Mouse (Mus musculus): ENCODE measurements around the gene Syne2.

DNA sequence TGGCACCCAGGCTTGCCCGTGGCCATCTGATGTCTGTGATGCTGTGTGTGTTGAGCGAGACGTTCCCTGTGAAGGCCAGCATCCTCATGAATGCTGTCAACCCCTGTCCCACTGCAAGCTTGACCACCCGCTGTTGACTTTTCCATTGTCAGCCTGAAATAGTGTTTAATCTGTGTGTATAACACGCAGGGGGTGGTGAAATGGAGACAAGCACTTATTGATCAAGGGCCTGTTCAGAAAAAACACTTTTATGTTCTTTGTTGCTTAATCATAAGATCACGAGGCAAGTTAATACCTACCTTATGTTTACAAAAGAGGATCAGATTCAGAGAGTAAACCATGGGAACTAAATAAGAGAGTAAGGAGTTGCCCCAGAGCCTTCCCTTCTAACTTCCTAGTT, 191.1 kb downstream of the Syne2 start:
- no peak for TF ChIP-seq POLR2A (IDR thresholded peaks at IDR 0.05; ENCODE audit: borderline replicate concordance, extremely low read depth, low read depth, low read length)
- no peak for TF ChIP-seq CTCF (IDR thresholded peaks at IDR 0.05; ENCODE audit: insufficient read depth, low read length)
